8 mouse cellular contexts compared by ENCODE assay signal in the genomic region with DNA sequence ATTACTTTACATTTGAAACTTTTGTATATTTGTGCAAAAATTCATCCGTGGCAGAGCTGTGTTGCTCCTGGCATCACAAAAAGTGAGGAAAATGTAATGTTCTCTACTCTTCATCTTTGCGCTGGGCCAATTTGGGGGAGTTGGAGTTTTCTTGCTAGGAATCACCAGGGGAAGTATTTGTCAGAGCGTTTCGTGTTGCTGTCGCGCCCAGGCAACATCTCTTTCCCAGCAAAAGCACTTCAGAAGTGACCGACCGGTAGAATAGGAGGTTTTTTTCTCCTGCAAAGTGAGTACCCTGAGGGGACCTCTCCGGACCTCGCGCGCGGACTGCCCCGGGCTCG. TPM values are rescaled to one million over a fixed set of nuclear protein-coding genes. Genes with fewer than 3 reads are reported as not detected.
DNase-seq lines count a peak whose midpoint lies in the region; ATAC-seq and TF ChIP-seq lines count a peak whose summit lies in the region.

No protein-coding gene starts in this region.

- no peak for TF ChIP-seq CTCF in intestine, postnatal 0 days (IDR thresholded peaks at IDR 0.05; ENCODE audit: low read depth)

- no peaks in the 10 kb centered on the region for H3K9me3 ChIP-seq in lung, embryonic 16.5 days (ENCODE audit: control insufficient read depth, low read length)
- H3K9me3 ChIP-seq in embryonic facial prominence, embryonic 13.5 days = no peaks in the 10 kb centered on the region
- H3K9me3 ChIP-seq in intestine, postnatal 0 days (ENCODE audit: control insufficient read depth) = no peaks in the 10 kb centered on the region
- H3K9me3 ChIP-seq in neural tube, embryonic 15.5 days (replicated peaks) = no peaks in the 10 kb centered on the region

- peak overlapping the region; percentile 96 for H3K9ac ChIP-seq in lung, embryonic 16.5 days (ENCODE audit: low read length)
- H3K9ac ChIP-seq in embryonic facial prominence, embryonic 13.5 days = peak overlapping the region; percentile 97
- H3K9ac ChIP-seq in intestine, postnatal 0 days (ENCODE audit: low read depth, low read length) = peak overlapping the region; percentile 99
- H3K9ac ChIP-seq in neural tube, embryonic 15.5 days (replicated peaks) = peak overlapping the region; percentile 68

- peak overlapping the region; percentile 93 for H3K4me3 ChIP-seq in lung, embryonic 16.5 days (ENCODE audit: low read length)
- H3K4me3 ChIP-seq in embryonic facial prominence, embryonic 13.5 days = peak overlapping the region; percentile 92
- H3K4me3 ChIP-seq in intestine, postnatal 0 days (ENCODE audit: low read depth, low read length) = peak overlapping the region; percentile 88
- H3K4me3 ChIP-seq in neural tube, embryonic 15.5 days (replicated peaks) = peak overlapping the region; percentile 87

- peaks cover 5% of the 10 kb centered on the region for H3K36me3 ChIP-seq in lung, embryonic 16.5 days (ENCODE audit: control insufficient read depth, insufficient read depth, low read length)
- H3K36me3 ChIP-seq in embryonic facial prominence, embryonic 13.5 days = peaks cover 6% of the 10 kb centered on the region
- peaks cover 5% of the 10 kb centered on the region for H3K36me3 ChIP-seq in intestine, postnatal 0 days (ENCODE audit: control insufficient read depth, insufficient read depth)
- peaks cover 5% of the 10 kb centered on the region for H3K36me3 ChIP-seq in neural tube, embryonic 15.5 days

- H3K4me1 ChIP-seq in lung, embryonic 16.5 days (replicated peaks; ENCODE audit: control insufficient read depth, insufficient read depth, low read length) = peaks cover 25% of the 10 kb centered on the region
- peaks cover 21% of the 10 kb centered on the region for H3K4me1 ChIP-seq in embryonic facial prominence, embryonic 13.5 days
- peaks cover 10% of the 10 kb centered on the region; the same call in 1 of the 2 replicates for H3K4me1 ChIP-seq in intestine, postnatal 0 days (replicated peaks; ENCODE audit: control insufficient read depth, insufficient read depth, low read length)
- H3K4me1 ChIP-seq in neural tube, embryonic 15.5 days = peaks cover 32% of the 10 kb centered on the region

- no peak for DNase-seq in lung, postnatal 25 days (ENCODE audit: low spot score)
- no peak for DNase-seq in right cerebral cortex, postnatal 36 days (ENCODE audit: low spot score in 2 of 2)
- DNase-seq in layer of hippocampus, adult 9-11 months = no peak
- no peak for DNase-seq in cerebellum, adult 9-10 months

- no peak for ATAC-seq in lung, embryonic 16.5 days (ENCODE audit: low read depth)
- no peak for ATAC-seq in embryonic facial prominence, embryonic 13.5 days (ENCODE audit: insufficient number of reproducible peaks, insufficient read depth, low FRiP score, low TSS enrichment, low read depth)
- no peak for ATAC-seq in intestine, postnatal 0 days
- no peak for ATAC-seq in neural tube, embryonic 15.5 days (ENCODE audit: low FRiP score)

- WGBS in lung, embryonic 16.5 days = under 1% methylated on average over 14 of the region's 15 CpGs
- 0% methylated on average over 15 of the region's 15 CpGs for WGBS in embryonic facial prominence, embryonic 13.5 days
- 1% methylated on average over 15 of the region's 15 CpGs for WGBS in intestine, postnatal 0 days
- WGBS in neural tube, embryonic 15.5 days = 1% methylated on average over 15 of the region's 15 CpGs

- H3K27ac ChIP-seq in lung, embryonic 16.5 days (ENCODE audit: low read length) = peak overlapping the region; percentile 98
- H3K27ac ChIP-seq in embryonic facial prominence, embryonic 13.5 days = peak overlapping the region; percentile 96
- H3K27ac ChIP-seq in intestine, postnatal 0 days (ENCODE audit: low read depth, low read length) = peak overlapping the region; percentile 99
- peak overlapping the region; percentile 88 for H3K27ac ChIP-seq in neural tube, embryonic 15.5 days (replicated peaks)

- no peaks in the 10 kb centered on the region for H3K27me3 ChIP-seq in lung, embryonic 16.5 days (ENCODE audit: control insufficient read depth, insufficient read depth, low read depth, low read length)
- no peaks in the 10 kb centered on the region for H3K27me3 ChIP-seq in embryonic facial prominence, embryonic 13.5 days
- no peaks in the 10 kb centered on the region for H3K27me3 ChIP-seq in intestine, postnatal 0 days (replicated peaks; ENCODE audit: control insufficient read depth, insufficient read depth, low read length)
- no peaks in the 10 kb centered on the region for H3K27me3 ChIP-seq in neural tube, embryonic 15.5 days (replicated peaks)

- H3K4me2 ChIP-seq in lung, embryonic 16.5 days (ENCODE audit: low read depth, low read length) = peak overlapping the region; percentile 74
- peak overlapping the region; percentile 70 for H3K4me2 ChIP-seq in embryonic facial prominence, embryonic 13.5 days
- H3K4me2 ChIP-seq in intestine, postnatal 0 days (replicated peaks; ENCODE audit: low read depth) = peak overlapping the region; percentile 67
- peak overlapping the region; percentile 89 for H3K4me2 ChIP-seq in neural tube, embryonic 15.5 days

RNA-seq across cellular contexts. Expression of a gene that starts 4.5 kb away (rescaled TPM):
- 5.0 and 7.6 TPM in 2 replicates for polyA plus RNA-seq in lung, embryonic 16.5 days (2015; fragmentation: Nextera tagmentation; extraction: Ambion mirVana)
- 4.5 and 5.9 TPM in 2 replicates for polyA plus RNA-seq in embryonic facial prominence, embryonic 13.5 days (2015; fragmentation: Nextera tagmentation; extraction: Ambion mirVana)
- polyA plus RNA-seq in intestine, postnatal 0 days (2015; fragmentation: Nextera tagmentation; extraction: Ambion mirVana) = 0.30 and 0.37 TPM in 2 replicates
- polyA plus RNA-seq in neural tube, embryonic 15.5 days (2015; fragmentation: Nextera tagmentation; extraction: Ambion mirVana) = 4.3 and 4.8 TPM in 2 replicates

RNA-seq across cellular contexts. Expression of a gene that starts 4.7 kb away (rescaled TPM):
- polyA plus RNA-seq in lung, embryonic 16.5 days (2015; fragmentation: Nextera tagmentation; extraction: Ambion mirVana) = 36.7 and 38.4 TPM in 2 replicates
- 58.4 and 64.7 TPM in 2 replicates for polyA plus RNA-seq in embryonic facial prominence, embryonic 13.5 days (2015; fragmentation: Nextera tagmentation; extraction: Ambion mirVana)
- polyA plus RNA-seq in intestine, postnatal 0 days (2015; fragmentation: Nextera tagmentation; extraction: Ambion mirVana) = 29.5 and 37.3 TPM in 2 replicates
- 31.2 and 36.6 TPM in 2 replicates for polyA plus RNA-seq in neural tube, embryonic 15.5 days (2015; fragmentation: Nextera tagmentation; extraction: Ambion mirVana)
